Mouse (Mus musculus): ENCODE data around the gene Stoml2.
A peak's percentile ranks its signal among the peaks of the same experiment; 100 is the strongest.

Stoml2 gene

GRCm38 (mm10) chr4:43032501-43032900, 991 bp upstream of the Stoml2 start:
- H3K27me3 ChIP-seq (ENCODE audit: insufficient read depth, low read length) = no peaks in the 10 kb centered on the region
- peaks cover 50% of the 10 kb centered on the region for H3K4me1 ChIP-seq (replicated peaks; ENCODE audit: low read depth, low read length)
- TF ChIP-seq POU5F1 (IDR thresholded peaks at IDR 0.05; ENCODE audit: borderline replicate concordance, low read length) (no peak), NANOG (IDR thresholded peaks at IDR 0.05; ENCODE audit: borderline replicate concordance, low read length) (no peak), CTCF (conservative IDR thresholded peaks at IDR 0.05; ENCODE audit: low read length) (no peak)
- H3K4me3 ChIP-seq (replicated peaks; ENCODE audit: low read length) = no peak overlapping the region
- no peaks in the 10 kb centered on the region for H3K9me3 ChIP-seq (ENCODE audit: low read length)
- H3K36me3 ChIP-seq (ENCODE audit: insufficient read depth, low read length) = peaks cover 61% of the 10 kb centered on the region

- Histone ChIP-seq H3K9me3 (ENCODE audit: low read length) (no peaks in the 10 kb centered on the region), H3K4me1 (replicated peaks; ENCODE audit: low read depth, low read length) (peaks cover 48% of the 10 kb centered on the region), H3K4me3 (replicated peaks; ENCODE audit: low read length) (peak overlapping the region; percentile 94), H3K27me3 (ENCODE audit: insufficient read depth, low read length) (no peaks in the 10 kb centered on the region), H3K36me3 (ENCODE audit: insufficient read depth, low read length) (peaks cover 64% of the 10 kb centered on the region)
- TF ChIP-seq NANOG (IDR thresholded peaks at IDR 0.05; ENCODE audit: borderline replicate concordance, low read length) = no peak
- TF ChIP-seq POU5F1 (IDR thresholded peaks at IDR 0.05; ENCODE audit: borderline replicate concordance, low read length) = no peak
- no peak for TF ChIP-seq CTCF (conservative IDR thresholded peaks at IDR 0.05; ENCODE audit: low read length)
Observed at GRCm38 (mm10) chr4:43030780-43031230, 705 bp downstream of the Stoml2 start.

DNA sequence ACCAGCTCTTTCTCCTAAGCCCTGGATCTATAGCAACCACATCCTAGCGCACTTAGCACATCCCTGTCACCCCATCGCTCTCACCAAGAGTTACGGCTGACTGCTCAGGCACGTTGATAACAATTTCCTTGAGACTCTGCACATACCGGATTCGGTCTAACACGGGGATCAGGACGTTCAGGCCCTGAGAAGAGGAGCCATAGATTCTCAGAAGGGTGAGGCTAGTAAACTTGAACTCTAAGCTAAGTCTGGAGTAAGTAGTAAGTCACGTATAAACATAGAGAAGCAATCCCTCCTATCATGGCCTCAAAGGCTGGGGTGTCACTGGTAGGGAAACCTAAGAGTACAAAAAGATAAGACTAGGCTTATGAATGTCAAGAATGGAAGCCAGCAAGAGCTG, 1.2 kb downstream of the Stoml2 start:
- Histone ChIP-seq H3K4me1 (replicated peaks; ENCODE audit: low read depth, low read length) (peaks cover 48% of the 10 kb centered on the region), H3K9me3 (ENCODE audit: low read length) (no peaks in the 10 kb centered on the region), H3K4me3 (replicated peaks; ENCODE audit: low read length) (peak overlapping the region; percentile 94), H3K27me3 (ENCODE audit: insufficient read depth, low read length) (no peaks in the 10 kb centered on the region), H3K36me3 (ENCODE audit: insufficient read depth, low read length) (peaks cover 60% of the 10 kb centered on the region)
- no peak for TF ChIP-seq NANOG (IDR thresholded peaks at IDR 0.05; ENCODE audit: borderline replicate concordance, low read length)

DNA sequence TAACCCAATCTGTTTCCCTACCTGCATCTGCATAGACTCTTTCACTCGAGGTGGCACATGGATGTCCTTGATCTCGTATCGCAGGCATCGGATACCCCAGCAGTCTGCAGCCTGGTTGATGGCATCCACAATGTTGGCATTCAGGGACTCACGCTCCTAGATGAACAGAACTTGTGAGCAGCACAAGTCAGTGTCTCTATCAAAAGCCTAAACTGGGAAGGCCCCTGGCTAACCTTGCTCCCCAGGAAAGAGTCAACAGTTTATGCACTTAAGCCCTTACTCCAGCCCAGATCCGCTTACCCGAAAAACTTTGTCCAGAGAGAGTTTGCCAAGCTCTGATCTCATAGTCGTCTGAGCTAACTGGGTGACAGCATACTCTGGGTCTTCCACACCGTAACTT, 1.8 kb downstream of the Stoml2 start:
- Histone ChIP-seq H3K36me3 (ENCODE audit: insufficient read depth, low read length) (peaks cover 59% of the 10 kb centered on the region), H3K4me1 (replicated peaks; ENCODE audit: low read depth, low read length) (peaks cover 52% of the 10 kb centered on the region), H3K4me3 (replicated peaks; ENCODE audit: low read length) (peak overlapping the region; percentile 94), H3K27me3 (ENCODE audit: insufficient read depth, low read length) (no peaks in the 10 kb centered on the region), H3K9me3 (ENCODE audit: low read length) (no peaks in the 10 kb centered on the region)
- no peak for TF ChIP-seq POU5F1 (IDR thresholded peaks at IDR 0.05; ENCODE audit: borderline replicate concordance, low read length)
- no peak for TF ChIP-seq NANOG (IDR thresholded peaks at IDR 0.05; ENCODE audit: borderline replicate concordance, low read length)
- no peak for TF ChIP-seq CTCF (conservative IDR thresholded peaks at IDR 0.05; ENCODE audit: low read length)

DNA sequence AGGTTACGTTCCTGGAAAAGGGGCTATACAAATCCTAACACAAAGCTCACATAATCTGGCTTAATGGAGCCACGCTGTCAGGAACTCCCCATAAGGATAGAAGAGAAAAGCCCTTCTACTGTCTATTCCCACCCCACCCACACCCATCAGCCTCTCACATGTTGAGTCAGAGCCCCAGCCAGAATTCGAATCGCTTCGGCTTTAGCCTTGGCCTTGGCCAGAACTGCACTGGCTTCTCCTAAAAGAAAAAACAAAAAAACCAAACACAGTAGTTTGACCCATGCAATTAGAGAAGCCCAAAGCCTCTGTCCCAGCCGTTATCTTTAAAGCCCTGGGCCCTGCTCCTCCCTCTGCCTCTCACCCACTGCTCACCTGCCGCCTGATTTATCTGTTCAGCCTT, 2.4 kb downstream of the Stoml2 start:
- no peak overlapping the region for H3K4me3 ChIP-seq (replicated peaks; ENCODE audit: low read length)
- TF ChIP-seq CTCF (conservative IDR thresholded peaks at IDR 0.05; ENCODE audit: low read length) = no peak
- TF ChIP-seq POU5F1 (IDR thresholded peaks at IDR 0.05; ENCODE audit: borderline replicate concordance, low read length) = no peak
- TF ChIP-seq NANOG (IDR thresholded peaks at IDR 0.05; ENCODE audit: borderline replicate concordance, low read length) = no peak
- H3K4me1 ChIP-seq (replicated peaks; ENCODE audit: low read depth, low read length) = peaks cover 53% of the 10 kb centered on the region

DNA sequence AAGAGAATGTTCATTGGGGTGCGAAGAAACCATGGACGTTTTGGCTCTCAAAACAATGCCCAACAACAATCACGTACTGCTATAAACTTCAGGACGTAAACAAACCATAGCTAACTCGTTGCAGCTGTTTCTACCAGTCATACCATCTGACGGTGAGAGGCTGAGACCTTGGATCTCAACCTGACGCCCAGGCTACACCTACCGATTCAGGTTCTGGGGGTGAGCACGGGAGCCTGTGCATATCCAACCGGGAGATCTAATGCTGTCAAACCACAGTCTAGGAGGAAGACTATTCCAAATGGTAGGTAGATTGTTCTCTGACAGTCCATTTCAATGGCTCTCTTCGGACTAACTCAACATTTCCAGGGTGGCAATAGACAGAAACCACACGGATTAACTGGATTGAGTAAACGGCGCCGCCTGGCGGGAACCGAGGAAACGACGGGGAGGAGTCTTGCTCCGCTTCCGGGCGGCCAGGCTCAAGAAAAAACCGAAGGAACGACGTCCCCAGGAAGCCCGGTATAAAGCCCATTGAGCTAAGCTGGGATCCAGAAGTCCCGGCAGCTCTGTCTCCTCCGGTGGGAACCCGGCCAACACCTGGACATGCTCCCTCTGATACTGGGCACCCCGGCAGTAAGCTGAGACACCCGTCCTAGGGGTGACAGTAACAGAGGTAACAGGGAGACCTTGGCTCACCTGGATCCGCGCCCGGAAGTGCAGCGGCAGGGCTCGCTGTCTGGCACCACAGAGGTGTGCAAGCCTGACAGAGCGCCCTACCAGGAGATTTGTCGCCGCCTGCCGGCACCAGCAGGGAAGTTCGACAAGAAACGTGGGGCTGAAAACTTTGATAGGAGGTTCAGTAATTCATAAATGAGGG, 6.2 kb downstream of the Stoml2 start, which contains the start of gene Pigo:
Gene Pigo, minus strand, starts transcription at position 736 of the 877 bp plus-strand sequence.
- Histone ChIP-seq H3K27me3 (ENCODE audit: insufficient read depth, low read length) (no peaks in the 10 kb centered on the region), H3K4me1 (replicated peaks; ENCODE audit: low read depth, low read length) (peaks cover 59% of the 10 kb centered on the region), H3K9me3 (ENCODE audit: low read length) (no peaks in the 10 kb centered on the region), H3K36me3 (ENCODE audit: insufficient read depth, low read length) (peaks cover 85% of the 10 kb centered on the region), H3K4me3 (replicated peaks; ENCODE audit: low read length) (peak within 1 kb of the TSS; percentile 87)
- TF ChIP-seq NANOG (IDR thresholded peaks at IDR 0.05; ENCODE audit: borderline replicate concordance, low read length) (no peak), CTCF (conservative IDR thresholded peaks at IDR 0.05; ENCODE audit: low read length) (peak; percentile 79), POU5F1 (IDR thresholded peaks at IDR 0.05; ENCODE audit: borderline replicate concordance, low read length) (no peak)

More for the DNA sequence above, 2.4 kb downstream of the Stoml2 start:
- Histone ChIP-seq H3K27me3 (ENCODE audit: insufficient read depth, low read length) (no peaks in the 10 kb centered on the region), H3K9me3 (ENCODE audit: low read length) (no peaks in the 10 kb centered on the region), H3K36me3 (ENCODE audit: insufficient read depth, low read length) (peaks cover 60% of the 10 kb centered on the region)

DNA sequence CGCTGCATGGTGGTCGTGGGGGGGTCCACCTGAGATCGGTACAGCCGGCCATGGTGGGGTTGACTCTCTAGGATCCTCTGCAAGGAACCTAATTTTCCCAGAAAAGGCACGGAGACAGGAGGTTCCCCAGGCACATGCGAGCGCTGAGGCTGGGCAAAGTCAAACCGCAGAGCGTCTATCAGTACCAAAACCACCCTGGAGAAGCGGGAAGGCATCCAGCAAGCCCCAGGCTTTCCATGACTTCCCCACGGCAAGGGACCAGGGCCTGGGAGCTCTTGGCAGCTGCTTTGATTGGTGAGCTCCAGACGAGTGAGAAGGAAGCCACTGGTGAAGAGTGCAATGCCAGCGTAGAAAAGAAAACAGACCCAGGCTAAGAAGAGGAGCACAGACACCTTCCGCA, 6.8 kb downstream of the Stoml2 start:
- peak overlapping the region; percentile 87 for H3K4me3 ChIP-seq (replicated peaks; ENCODE audit: low read length)
- peaks cover 59% of the 10 kb centered on the region for H3K4me1 ChIP-seq (replicated peaks; ENCODE audit: low read depth, low read length)
- peaks cover 85% of the 10 kb centered on the region for H3K36me3 ChIP-seq (ENCODE audit: insufficient read depth, low read length)
- TF ChIP-seq NANOG (IDR thresholded peaks at IDR 0.05; ENCODE audit: borderline replicate concordance, low read length) (no peak), POU5F1 (IDR thresholded peaks at IDR 0.05; ENCODE audit: borderline replicate concordance, low read length) (no peak), CTCF (conservative IDR thresholded peaks at IDR 0.05; ENCODE audit: low read length) (no peak)
- no peaks in the 10 kb centered on the region for H3K27me3 ChIP-seq (ENCODE audit: insufficient read depth, low read length)
- no peaks in the 10 kb centered on the region for H3K9me3 ChIP-seq (ENCODE audit: low read length)

GRCm38 (mm10) chr4:43021341-43021740, 10.2 kb downstream of the Stoml2 start:
- Histone ChIP-seq H3K4me1 (replicated peaks; ENCODE audit: low read depth, low read length) (peaks cover 62% of the 10 kb centered on the region), H3K4me3 (replicated peaks; ENCODE audit: low read length) (peak overlapping the region; percentile 53), H3K9me3 (ENCODE audit: low read length) (no peaks in the 10 kb centered on the region), H3K27me3 (ENCODE audit: insufficient read depth, low read length) (no peaks in the 10 kb centered on the region), H3K36me3 (ENCODE audit: insufficient read depth, low read length) (peaks cover 84% of the 10 kb centered on the region)
- TF ChIP-seq CTCF (conservative IDR thresholded peaks at IDR 0.05; ENCODE audit: low read length) (peak; percentile 31), NANOG (IDR thresholded peaks at IDR 0.05; ENCODE audit: borderline replicate concordance, low read length) (no peak), POU5F1 (IDR thresholded peaks at IDR 0.05; ENCODE audit: borderline replicate concordance, low read length) (no peak)

All from E14TG2a.4 (cell line).